Mouse (Mus musculus): ENCODE measurements at regions not wholly inside any gene's neighbourhood (a gene's known extent, or its start where the extent isn't known, plus 50 kb on each side); places are given as distances from the start of the nearest gene placed in this dataset.

DNA sequence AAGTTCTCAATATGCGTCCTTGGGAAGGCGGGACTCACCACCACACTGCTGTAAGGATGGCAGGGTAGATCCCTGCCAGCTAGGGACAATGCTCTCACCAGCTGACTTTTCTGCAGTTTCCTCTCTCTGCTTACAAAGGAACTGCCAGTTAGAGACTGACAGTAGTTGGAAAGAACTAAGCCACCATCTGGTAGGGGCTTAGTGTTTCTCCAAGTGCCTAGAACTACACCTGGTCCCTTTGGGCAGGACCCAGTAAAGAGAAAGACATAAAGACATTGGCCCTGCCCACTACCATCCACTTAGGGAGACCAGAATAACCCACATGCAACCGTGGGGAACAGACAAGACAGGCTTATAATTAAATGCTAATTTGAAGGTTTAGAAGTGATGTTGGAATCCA lies 165.5 kb upstream of the Id2 start:
- DNase-seq (ENCODE audit: low read depth) = no peak

DNA sequence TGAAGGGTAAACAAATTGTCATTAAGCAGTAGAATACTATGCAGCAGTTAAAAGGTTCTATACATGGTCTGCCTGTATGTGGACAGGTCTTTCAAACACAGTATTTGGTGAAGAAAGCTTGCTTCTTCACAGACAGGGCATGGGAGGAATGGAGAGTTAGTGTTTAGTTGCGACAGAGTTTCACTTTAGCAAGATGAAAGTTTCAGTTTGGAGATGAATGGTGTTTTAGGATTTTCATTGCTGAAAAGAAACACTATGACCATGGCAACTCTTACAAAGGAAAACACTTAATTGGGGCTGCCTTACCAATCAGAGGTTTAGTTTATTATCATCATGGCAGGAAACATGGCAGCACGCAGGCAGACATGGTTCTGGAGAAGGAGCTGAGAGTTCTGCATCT lies 162.2 kb upstream of the Id2 start:
- peak; percentile 36 for DNase-seq (ENCODE audit: low read depth)

GRCm38 (mm10) chr12:25256268-25256667 lies 159.3 kb upstream of the Id2 start:
- DNase-seq (ENCODE audit: low read depth) = no peak

DNA sequence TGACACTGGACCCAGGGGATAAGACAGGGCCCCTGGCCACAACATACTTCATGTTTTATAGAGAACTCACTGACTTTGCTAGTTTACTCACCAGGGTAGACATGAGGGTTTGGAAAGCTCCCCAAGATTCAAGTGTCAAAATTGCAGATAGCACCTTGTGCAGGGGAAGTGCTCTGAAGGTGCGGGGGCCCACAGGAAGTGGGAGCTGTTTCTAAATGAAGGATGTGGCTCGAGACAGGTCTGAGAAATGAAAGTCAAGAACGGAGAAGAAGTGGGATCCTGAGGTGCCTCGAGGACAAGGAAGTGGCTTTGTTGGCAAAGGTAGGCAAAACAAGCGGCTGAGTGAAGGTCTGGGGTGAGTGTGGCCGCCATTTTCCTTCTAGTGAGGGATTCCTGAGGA lies 157.8 kb upstream of the Id2 start:
- peak; percentile 63 for DNase-seq (ENCODE audit: low read depth)

DNA sequence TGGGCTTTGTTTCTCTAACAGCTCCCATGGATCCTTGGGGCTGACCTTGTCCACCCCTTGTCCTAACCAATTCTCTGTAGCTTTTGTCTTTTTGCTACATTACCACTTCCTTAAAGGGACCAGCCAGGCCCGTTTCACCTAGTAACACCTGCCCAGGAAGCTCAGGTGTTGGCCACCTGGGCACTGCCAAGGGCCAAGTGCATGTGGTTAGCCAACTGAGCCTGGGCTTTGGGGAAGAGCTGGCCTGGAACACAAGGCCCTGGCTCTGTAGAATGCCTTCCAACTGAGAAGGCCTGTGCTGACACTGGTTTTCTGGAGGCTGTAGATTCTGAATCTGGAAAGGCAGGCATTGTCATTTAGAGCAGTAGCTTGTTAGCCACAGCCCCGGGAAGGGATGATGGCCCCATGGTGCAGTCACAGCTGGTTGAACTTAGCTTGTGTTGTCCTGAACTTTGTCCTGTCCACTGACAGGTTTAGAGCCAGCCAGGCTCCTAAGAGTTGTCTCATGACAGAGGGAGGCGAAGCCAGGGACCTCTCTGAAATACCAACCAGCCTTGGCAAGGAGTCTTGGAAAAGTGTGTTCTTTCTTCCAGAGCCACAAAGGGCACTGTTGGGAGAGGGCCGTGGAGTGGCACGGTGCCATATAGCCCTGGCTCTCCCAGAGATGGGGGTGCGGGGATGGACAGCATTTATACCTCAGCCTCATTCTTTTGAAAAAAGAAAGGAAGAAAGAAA lies 156.0 kb upstream of the Id2 start:
- no peak for DNase-seq (ENCODE audit: low read depth)

GRCm38 (mm10) chr12:25251411-25252171 lies 154.7 kb upstream of the Id2 start:
- peak; percentile 56 for DNase-seq (ENCODE audit: low read depth)

- no peak for DNase-seq (ENCODE audit: low read depth)
Measured at GRCm38 (mm10) chr12:25250881-25251280, 153.9 kb upstream of the Id2 start.

DNA sequence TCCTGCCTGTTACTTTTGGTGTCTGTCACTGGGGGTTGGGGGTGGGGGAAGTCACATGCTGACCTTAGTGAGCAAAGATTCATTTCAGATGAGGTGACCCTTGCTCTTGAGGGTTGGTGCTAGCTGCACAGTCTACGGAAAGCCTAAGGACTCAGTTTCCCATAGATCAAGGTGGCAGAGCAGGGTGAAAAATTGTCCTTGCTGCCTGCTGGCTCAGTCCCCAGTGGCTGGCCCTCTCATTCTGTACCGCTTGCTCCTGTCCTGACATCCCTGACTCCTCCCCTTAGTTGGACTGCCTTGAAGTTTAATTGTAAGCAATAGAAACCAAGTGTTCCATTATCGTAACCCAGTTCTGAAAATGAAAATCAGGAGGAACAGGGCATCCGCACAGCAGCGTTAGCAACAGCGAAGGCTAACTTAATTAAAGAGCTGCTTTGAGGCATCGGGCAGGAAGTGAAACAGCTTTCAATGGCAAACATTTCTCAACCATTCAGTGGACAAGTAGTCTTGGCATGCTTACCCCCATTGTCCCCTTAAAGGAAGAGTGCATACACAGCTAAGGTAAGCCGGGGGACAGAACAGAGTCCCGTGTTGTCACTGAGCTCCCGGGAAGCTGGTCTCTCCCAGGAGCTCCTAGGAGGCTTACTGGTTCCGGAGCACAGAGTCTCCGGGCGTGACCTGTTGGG lies 151.9 kb upstream of the Id2 start:
- no peak for DNase-seq (ENCODE audit: low read depth)

DNA sequence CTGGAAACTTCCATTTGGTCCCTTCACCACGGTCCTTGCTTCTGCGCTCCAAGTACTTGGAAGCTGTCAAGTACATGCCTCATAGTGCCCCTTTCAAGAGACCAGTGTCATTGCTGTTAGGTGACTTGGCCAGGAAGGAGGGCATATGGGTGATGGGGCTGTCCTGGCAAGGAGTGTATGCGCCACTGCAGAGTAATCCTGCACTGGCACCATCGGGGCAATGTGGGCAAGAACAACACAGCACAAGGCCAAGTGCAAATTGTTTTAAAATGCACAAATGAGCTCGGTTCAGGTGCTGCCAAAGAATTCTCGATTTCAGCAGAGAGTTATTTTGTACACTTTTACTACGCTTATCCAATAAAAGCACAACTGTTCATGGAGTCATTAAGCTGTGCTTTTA lies 149.6 kb upstream of the Id2 start:
- no peak for DNase-seq (ENCODE audit: low read depth)

DNA sequence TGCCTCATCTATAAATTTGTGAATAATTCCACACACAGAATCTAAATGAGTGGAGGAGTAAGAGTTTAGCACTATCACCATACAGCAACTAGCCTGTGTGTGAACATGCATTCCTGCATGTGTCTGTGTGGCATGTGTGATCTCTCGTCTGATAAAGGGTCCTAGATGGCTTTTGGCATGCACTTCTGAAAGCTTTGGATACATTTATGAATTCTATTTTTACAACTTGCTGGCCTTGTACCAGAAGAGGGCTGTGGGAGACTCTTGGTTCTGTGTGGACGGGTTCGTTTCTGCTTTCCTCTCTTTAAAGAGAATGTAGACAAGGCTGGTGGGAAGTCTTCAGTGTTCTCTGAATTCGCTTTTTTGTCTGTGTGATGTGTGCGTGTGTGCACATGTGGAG lies 148.7 kb upstream of the Id2 start:
- DNase-seq (ENCODE audit: low read depth) = no peak

DNA sequence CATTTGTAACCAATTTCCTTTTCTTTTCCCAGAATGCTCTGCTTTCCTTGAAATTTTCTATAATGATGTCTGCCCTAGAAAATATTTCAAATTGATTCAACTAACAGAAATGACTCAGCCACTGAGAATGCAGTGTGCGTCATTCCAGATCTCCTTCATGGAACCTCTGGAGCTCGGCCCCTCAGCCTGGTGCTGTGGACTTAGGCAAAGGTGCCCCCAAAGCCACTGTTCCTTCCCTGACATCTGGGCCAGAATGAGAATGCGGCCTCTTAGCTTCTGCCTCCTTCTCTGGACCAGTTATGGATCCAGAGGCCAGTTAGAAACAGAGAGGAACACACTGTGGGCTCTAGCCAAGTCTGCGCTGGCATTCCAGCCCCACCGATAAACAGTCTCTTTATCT lies 148.3 kb upstream of the Id2 start:
- DNase-seq (ENCODE audit: low read depth) = no peak

DNA sequence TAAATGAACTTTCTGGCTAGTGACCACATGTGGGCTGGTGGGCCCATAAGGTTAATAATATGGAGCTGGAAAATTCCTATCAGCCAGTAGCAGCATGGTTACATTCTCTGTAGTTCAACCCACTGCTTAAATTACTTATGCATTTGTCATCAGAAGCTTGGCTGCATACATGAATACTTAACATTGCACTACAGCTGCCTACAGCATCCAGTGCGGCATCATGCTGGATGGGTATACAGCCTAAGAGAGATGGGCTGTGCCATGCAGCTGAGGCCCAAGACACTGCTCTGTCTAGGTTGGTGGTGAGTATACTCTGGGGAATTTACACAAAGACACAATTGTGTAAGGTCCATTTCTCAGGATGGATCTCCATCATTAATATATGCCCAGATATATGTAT lies 147.7 kb upstream of the Id2 start:
- no peak for DNase-seq (ENCODE audit: low read depth)

- DNase-seq (ENCODE audit: low read depth) = peak; percentile 42
Measured at GRCm38 (mm10) chr12:25243901-25244300, 147.0 kb upstream of the Id2 start.

- no peak for DNase-seq (ENCODE audit: low read depth)
Measured at GRCm38 (mm10) chr12:25242369-25242768, 145.4 kb upstream of the Id2 start.

GRCm38 (mm10) chr12:25241675-25242074 lies 144.7 kb upstream of the Id2 start:
- peak; percentile 58 for DNase-seq (ENCODE audit: low read depth)

GRCm38 (mm10) chr12:25240796-25241195 lies 143.9 kb upstream of the Id2 start:
- no peak for DNase-seq (ENCODE audit: low read depth)

DNA sequence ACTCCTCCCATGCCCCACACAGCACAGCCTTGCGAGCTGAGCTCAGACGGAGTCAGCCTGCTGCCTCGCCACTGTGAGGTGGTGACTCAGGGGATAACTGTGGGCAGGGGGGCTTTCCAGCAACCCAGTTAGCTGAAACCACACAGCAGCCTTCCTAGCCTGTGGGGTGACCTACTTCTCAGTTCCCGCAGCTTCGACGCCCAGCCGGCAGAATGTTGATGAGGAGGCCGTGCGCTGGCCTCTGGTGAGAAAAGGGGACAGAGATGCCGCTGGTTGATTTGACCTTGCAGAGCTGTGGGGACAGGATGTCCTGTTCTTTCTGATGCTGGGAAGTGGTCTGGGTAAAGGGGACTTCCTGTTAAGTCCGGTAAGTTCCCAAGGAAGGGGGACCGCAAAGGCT lies 143.2 kb upstream of the Id2 start:
- DNase-seq (ENCODE audit: low read depth) = peak; percentile 75

DNA sequence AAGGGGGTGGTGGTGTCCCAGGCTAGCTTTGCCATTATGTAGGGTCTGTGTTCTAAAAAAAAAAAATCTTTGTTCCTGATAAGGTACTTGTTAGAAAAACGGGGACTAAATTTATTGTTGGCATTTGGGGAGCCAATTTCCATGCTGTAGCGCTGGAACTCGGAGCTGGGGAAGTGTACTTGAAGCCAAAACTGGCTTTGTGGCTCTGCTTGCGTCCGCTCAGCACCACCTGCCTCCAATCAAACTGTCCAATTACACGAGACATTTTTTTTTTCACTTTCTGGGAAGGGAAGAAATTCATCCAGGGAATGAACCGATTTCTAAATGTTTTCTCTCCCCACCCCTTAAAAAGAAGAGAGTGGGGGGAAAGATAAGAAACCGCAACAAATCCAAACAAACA lies 138.1 kb upstream of the Id2 start:
- no peak for DNase-seq (ENCODE audit: low read depth)

DNA sequence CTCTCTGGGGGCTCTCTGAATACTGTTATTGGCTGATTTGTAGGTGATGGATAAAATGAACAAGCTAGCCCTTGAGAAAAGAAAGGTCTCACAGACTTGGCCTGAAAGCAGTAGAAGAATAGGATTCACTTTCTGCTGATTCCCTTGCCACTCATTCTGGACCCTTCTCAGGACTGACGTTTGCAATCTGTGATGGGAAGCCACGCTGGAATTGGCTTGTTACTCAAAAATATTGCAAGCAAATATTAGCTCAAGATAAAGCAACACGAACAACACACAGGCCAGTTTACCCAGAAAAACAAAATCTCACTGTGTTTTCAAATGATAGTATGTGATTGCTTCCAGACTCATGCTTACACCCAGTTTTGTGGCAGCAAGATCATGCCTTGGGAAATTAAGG lies 137.7 kb upstream of the Id2 start:
- DNase-seq (ENCODE audit: low read depth) = no peak

GRCm38 (mm10) chr12:25233027-25233535 lies 136.1 kb upstream of the Id2 start:
- no peak for DNase-seq (ENCODE audit: low read depth)

DNA sequence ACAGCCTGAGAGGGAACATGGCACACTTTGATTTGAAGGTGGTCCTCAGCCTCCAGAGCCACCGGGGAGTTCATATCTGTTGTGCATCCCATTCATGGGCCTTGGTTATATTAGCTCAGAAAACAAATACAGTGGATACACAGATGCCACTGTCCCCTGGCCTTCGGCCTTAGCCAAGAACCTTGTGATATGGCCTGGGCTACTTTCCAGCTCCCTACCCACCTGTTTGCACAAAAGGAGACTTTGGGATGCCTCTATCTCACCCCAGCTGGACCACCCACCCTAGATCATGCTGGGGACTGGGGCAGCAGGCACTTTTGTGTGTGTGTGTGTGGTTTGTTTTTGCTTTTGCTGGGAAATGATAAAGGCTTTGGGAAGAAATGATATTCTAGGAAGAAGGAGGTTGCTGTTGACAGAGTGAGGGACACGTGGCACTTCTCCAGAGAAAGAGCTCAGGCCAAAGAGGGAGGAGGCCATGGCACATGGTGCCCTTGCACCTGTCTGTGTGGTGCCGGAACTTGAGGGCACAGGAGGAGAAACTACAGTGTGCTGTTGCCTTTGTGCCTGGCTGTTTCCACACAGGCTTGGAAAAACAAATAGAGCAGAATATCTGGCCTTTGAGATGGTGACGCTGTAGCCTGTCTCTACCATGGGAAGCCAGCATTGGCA lies 135.6 kb upstream of the Id2 start:
- no peak for DNase-seq (ENCODE audit: low read depth)

- no peak for DNase-seq (ENCODE audit: low read depth)
Measured at GRCm38 (mm10) chr12:25228708-25229107, 131.8 kb upstream of the Id2 start.
